Mouse (Mus musculus) lung, postnatal 0 days (tissue): ENCODE measurements around the gene Aqp8.

Experiments used
- CTCF ChIP-seq: IDR thresholded peaks from 2 replicates; pipeline ENCODE4 v1.5.1; 2016; ENCODE audit warnings: antibody characterized with exemption, mild to moderate bottlenecking
- EP300 ChIP-seq: IDR thresholded peaks from 2 replicates; pipeline ENCODE4 v1.6.1; 2016; ENCODE audit warnings: antibody characterized with exemption, mild to moderate bottlenecking, control low read depth

DNA sequence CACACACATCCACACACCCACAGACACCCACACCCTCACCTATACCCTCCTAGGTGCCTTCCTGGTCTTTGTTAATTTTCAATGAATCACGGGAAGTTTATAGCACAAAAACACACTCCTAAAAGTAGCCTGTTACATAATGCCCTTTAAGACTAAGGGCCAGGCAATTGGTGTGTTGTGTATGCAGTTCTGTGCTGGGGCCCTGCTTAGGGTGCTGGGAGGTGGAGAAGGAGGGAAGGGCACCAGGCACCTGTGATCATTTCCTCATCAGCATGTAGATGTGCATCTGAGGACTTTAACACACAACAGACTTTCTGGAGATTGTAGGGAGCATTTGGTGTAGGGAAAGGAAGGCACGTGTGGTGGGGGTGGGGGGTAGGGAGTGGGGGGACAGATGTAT lies 13.3 kb upstream of the Aqp8 start:
- TF ChIP-seq CTCF (no peak), EP300 (no peak)
